Mouse (Mus musculus): ENCODE data around the gene Zfp706. TPM values are rescaled to one million over a fixed set of nuclear protein-coding genes. Genes with fewer than 3 reads are reported as not detected.
"Not testable (repeated sequence)": the region's sequence is repeated elsewhere in the genome, so short reads cannot be mapped to it uniquely, and the experiment has no call there.

Zfp706 gene
- polyA plus RNA-seq, 1 experiment from 2014 or later: 414 TPM

DNA sequence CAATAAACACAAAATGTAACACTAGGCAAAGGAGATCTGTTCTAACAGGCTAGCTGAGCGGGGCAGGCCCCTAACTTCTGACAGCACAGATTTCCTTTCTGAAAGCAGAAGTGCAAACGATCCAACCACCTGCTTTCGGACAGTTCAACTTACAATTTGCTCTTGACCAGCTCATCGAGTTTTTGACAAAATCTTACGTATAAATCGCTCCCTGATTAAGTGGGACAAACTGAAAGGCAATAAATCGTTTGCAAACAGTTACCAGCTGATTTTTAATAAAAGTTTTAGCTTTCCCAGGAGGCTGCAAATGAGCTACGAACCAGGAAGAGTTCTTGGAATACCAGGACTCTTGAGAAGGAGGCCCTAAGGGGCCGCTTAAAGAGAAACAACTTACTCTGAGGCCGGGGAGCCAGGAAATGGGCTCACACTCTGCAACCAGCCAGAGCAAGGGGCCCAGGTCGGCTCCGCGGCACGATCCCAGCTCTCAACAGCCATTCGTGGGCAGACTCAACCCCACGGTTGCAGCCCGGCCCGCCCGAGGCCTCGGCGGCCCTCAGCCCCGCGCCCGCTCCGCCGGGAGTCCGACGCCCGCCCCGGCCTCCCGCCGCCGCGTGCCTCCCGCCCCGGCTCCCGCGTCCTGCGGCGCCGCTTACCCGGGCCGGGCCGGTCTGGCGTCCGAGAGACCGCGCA is 953 bp downstream of the Zfp706 start:
- Histone ChIP-seq H3K4me3 (peak overlapping the region; percentile 67), H3K27ac (peak overlapping the region; percentile 93), H3K4me1 (peaks cover 30% of the 10 kb centered on the region), H3K4me2 (peak overlapping the region; percentile 60), H3K9me3 (no peaks in the 10 kb centered on the region), H3K36me3 (replicated peaks) (0 out of 2 replicates have a peak, but pooled peaks cover 4% of the 10 kb centered on the region), H3K9ac (peak overlapping the region; percentile 80), H3K27me3 (replicated peaks) (no peaks in the 10 kb centered on the region)
- under 1% methylated on average over 46 of the region's 48 CpGs for WGBS
- ATAC-seq (replicated peaks): no peak

DNA sequence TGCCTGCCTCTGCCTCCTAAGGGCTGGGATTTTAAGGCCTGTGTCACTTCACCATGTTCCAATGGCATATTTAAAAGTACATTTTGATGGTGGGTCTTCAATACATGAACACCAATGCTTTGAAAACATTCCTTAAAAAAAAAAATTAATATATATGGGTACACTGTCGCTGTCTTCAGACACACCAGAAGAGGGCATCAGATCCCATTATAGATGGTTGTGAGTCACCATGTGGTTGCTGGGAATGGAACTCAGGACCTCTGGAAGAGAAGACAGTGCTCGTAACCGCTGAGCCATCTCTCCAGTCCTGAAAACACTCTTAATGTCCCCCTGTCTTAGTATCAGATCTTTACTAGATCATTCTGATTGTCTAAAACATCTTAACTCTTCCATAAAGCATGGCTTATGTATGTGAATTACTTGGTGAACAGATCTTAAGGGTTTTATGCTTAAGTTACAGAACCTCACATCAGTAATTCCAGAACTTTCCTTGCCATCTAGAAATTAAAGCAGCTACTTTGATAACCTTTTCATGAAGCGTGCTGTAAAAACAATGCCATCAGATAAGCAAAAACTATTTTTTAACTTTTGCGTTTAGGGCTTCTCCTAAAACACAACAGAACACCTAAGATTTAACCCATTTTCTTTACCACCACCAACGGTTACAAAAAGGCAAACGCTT is 1.6 kb downstream of the Zfp706 start:
- Histone ChIP-seq H3K9ac (peak overlapping the region; percentile 80), H3K36me3 (replicated peaks) (0 out of 2 replicates have a peak, but pooled peaks cover 10% of the 10 kb centered on the region), H3K27me3 (replicated peaks) (no peaks in the 10 kb centered on the region), H3K4me1 (peaks cover 30% of the 10 kb centered on the region), H3K9me3 (no peaks in the 10 kb centered on the region), H3K27ac (peak overlapping the region; percentile 93), H3K4me2 (peak overlapping the region; percentile 60), H3K4me3 (peak overlapping the region; percentile 67)
- ATAC-seq (replicated peaks): no peak
- 41% methylated on average over 7 of the region's 7 CpGs for WGBS

DNA sequence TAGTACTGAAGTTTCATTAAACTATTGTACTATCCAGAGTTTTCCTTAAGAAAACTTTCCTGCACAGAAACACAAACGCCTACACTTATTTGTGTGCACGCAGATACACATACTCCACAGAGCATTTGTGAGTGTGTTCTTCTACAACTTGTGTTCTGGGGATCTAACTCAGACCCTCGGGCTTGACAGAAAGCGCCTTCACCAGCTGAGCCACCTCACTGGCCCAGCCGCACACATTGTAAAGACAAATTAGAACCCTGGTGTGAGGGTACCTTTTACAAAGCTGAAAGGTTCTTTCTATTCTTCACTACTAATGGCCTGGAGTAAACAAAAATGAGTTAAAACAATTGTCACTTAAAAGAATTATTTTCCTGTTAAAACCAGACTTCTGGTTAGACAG is 2.7 kb downstream of the Zfp706 start:
- Histone ChIP-seq H3K4me1 (peaks cover 30% of the 10 kb centered on the region), H3K4me3 (no peak overlapping the region), H3K27ac (no peak overlapping the region), H3K4me2 (peak overlapping the region; percentile 60), H3K9me3 (no peaks in the 10 kb centered on the region), H3K27me3 (replicated peaks) (no peaks in the 10 kb centered on the region), H3K36me3 (replicated peaks) (peaks cover 16% of the 10 kb centered on the region; the same call in 1 of the 2 replicates), H3K9ac (no peak overlapping the region)
- no peak for ATAC-seq (replicated peaks)
- WGBS: 74% methylated on average over 5 of the region's 5 CpGs

DNA sequence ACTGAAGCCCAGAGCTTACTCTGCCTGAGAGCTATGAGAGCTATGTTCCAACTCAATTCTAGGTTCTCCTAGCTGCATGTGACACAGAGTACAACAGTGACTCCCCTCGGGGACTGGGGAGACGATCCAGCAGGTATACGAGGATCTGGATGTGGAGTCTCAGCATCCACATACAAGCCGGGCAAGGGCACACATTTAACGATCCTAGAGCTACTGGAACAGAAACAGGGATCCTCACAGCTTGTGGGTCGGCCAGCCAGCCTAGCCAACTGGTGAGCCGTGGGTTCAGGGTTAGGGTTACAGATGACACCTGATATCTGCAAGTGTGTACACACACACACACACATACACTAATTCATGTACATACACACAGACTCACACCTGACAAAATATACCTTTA is 5.3 kb downstream of the Zfp706 start:
- 95% methylated on average over 7 of the region's 7 CpGs for WGBS
- H3K36me3 ChIP-seq (replicated peaks): peaks cover 29% of the 10 kb centered on the region
- peaks cover 22% of the 10 kb centered on the region for H3K4me1 ChIP-seq

DNA sequence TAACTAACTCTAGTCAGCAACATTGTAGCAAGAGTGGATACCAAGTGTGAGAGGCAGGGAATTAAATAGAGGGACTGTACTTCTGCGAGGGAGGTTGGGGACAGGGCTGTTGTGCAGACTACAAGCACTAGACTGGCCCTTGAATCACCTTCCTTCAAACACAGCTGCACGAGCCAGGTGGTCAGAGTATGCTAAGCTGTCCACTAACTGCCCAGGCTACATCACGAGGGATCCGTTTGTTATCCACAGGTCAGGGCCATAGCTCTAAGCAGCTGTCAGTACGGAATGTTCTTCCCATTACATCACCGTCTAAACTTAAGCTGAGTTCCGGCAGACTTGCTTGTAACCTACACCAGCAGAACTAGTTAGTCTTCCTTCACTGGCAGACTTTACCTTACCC is 8.0 kb downstream of the Zfp706 start:
- H3K36me3 ChIP-seq (replicated peaks): peaks cover 31% of the 10 kb centered on the region
- WGBS: 94% methylated on average over 7 of the region's 7 CpGs
- not testable (repeated sequence) for H3K27me3 ChIP-seq (replicated peaks); ATAC-seq (replicated peaks); H3K4me3 ChIP-seq; H3K4me1 ChIP-seq; H3K4me2 ChIP-seq; H3K9me3 ChIP-seq; H3K9ac ChIP-seq; H3K27ac ChIP-seq

More for the DNA sequence above, 5.3 kb downstream of the Zfp706 start:
- no peaks in the 10 kb centered on the region for H3K9me3 ChIP-seq
- no peak overlapping the region for H3K4me2 ChIP-seq
- H3K9ac ChIP-seq: no peak overlapping the region
- no peaks in the 10 kb centered on the region for H3K27me3 ChIP-seq (replicated peaks)
- no peak for ATAC-seq (replicated peaks)
- H3K27ac ChIP-seq: no peak overlapping the region
- H3K4me3 ChIP-seq: no peak overlapping the region

DNA sequence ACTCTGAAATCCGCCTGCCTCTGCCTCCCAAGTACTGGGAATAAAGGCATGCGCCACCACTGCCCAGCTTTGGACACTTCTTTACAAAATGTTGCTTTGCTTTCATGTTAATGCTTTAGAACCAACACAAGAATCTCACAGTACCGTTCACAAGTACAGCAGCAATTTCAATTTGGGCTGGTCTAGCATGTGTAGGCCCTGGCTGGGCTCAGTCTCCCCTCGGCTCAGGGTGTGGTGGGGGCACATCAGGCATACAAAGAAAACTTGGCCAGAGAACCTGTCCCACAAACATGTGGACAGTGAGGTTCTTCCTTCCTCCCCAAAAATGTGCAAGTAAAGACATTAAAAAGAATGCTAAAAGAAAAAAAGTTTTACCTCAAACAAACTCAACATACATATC is 12.4 kb downstream of the Zfp706 start:
- ATAC-seq (replicated peaks): no peak
- H3K36me3 ChIP-seq (replicated peaks): peaks cover 16% of the 10 kb centered on the region
- WGBS: 91% methylated on average over 4 of the region's 4 CpGs
- H3K9ac ChIP-seq: no peak overlapping the region
- no peak overlapping the region for H3K27ac ChIP-seq
- no peak overlapping the region for H3K4me3 ChIP-seq
- H3K9me3 ChIP-seq: no peaks in the 10 kb centered on the region
- H3K4me2 ChIP-seq: no peak overlapping the region
- H3K4me1 ChIP-seq: no peaks in the 10 kb centered on the region
- H3K27me3 ChIP-seq (replicated peaks): no peaks in the 10 kb centered on the region

DNA sequence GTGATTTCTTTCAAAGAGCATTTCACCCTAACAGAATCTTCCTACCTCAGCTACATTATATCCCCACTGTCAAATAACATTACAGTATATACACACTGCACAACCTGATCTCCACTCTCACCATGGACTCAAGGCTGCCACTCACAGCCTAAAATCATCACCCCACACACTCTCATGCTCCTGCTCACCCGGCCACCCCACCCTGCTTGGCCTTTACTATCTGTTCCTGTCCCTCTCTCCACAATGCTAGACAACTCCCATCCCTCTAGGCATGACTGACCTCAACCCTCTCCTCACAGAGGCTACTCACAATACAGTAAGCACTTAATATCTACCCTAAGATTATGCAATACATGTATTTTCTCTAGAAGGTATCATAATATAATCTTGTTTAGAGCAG is 12.9 kb downstream of the Zfp706 start:
- no peak for ATAC-seq (replicated peaks)
- no peak overlapping the region for H3K9ac ChIP-seq
- peaks cover 15% of the 10 kb centered on the region for H3K36me3 ChIP-seq (replicated peaks)
- no peaks in the 10 kb centered on the region for H3K27me3 ChIP-seq (replicated peaks)
- H3K4me3 ChIP-seq: no peak overlapping the region
- H3K4me2 ChIP-seq: no peak overlapping the region
- H3K27ac ChIP-seq: no peak overlapping the region
- H3K4me1 ChIP-seq: no peaks in the 10 kb centered on the region
- H3K9me3 ChIP-seq: no peaks in the 10 kb centered on the region
- WGBS: 80% methylated on average over 1 of the region's 1 CpGs

DNA sequence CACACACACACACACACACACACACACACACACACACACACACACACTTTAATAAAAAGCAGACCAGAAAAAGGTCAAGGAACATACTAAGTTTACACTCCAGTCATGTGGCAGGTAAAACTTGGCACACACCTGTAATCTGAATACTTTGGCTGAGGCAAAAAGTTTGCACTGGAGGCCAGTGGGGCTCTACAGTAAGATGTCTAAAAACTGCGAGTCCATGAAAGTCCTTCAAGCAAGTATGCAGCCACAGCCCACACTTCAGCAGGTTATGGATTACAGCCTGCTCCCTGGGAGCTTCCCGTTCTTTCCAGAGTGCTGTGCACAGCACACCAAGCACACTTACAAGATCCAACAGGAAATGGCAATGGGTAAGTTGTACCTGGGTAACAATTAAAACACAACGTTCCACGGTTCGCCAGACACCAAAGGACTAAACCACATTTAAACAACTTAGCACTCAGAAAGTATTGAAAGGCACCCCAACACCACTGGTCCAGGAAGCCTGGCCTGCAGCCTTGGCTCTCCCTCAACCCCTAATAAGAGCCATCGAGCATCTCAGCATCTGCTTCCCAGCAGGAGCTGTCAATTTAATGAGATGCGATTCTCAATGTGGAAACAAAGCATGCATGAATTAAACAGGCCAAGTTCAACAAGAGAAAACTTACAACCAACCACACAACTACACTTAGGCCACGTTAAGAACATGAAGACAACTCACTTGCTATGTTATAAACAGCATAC is 14.0 kb downstream of the Zfp706 start:
- WGBS: 51% methylated on average over 8 of the region's 8 CpGs
- Histone ChIP-seq H3K9me3 (no peaks in the 10 kb centered on the region), H3K4me3 (no peak overlapping the region), H3K4me2 (no peak overlapping the region), H3K36me3 (replicated peaks) (peaks cover 11% of the 10 kb centered on the region), H3K9ac (no peak overlapping the region), H3K27ac (no peak overlapping the region), H3K4me1 (no peaks in the 10 kb centered on the region), H3K27me3 (replicated peaks) (no peaks in the 10 kb centered on the region)
- no peak for ATAC-seq (replicated peaks)

DNA sequence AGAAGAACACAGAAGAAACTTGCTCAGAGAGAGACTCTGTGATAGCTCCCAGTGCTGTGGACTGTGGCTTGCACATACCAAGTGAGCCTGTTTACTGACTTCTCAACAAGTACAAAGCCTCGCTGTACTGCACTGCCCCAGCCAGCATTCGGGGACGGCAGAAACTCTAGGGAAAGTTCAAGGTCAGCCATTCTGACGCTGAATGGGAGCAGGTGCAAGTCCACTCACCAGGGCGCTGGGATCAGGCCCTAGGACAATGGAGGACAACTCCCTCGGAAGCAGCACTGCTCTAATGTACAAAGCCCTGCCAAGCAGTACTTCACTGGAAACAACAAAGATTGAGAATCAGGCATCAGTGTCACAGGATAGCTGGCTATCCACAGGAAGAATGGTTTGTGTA is 16.2 kb downstream of the Zfp706 start:
- Histone ChIP-seq H3K9ac (no peak overlapping the region), H3K36me3 (replicated peaks) (no peaks in the 10 kb centered on the region), H3K27me3 (replicated peaks) (no peaks in the 10 kb centered on the region), H3K4me3 (no peak overlapping the region), H3K9me3 (no peaks in the 10 kb centered on the region), H3K4me1 (no peaks in the 10 kb centered on the region), H3K4me2 (no peak overlapping the region), H3K27ac (no peak overlapping the region)
- ATAC-seq (replicated peaks): no peak
- 19% methylated on average over 6 of the region's 6 CpGs for WGBS

DNA sequence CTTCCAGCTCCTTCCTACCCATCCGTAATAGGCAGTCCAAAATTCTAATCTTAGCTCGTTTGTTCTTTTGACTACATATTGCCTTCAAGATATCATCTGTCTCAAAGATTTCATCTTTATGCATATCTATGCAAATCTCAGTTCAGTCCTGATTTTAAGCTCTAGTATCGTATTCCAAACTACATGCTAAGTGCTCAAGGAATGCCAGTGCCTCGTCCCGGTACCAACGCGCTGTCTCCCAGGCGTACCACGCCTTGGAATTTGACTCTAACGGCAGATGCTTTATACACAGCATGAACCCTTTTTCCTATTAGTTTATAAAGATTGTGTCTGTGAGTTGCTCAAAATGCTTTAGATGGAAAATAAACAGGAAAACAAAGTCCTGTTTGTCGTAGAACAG is 17.7 kb downstream of the Zfp706 start:
- Histone ChIP-seq H3K36me3 (replicated peaks) (no peaks in the 10 kb centered on the region), H3K27ac (no peak overlapping the region), H3K4me1 (no peaks in the 10 kb centered on the region), H3K9ac (no peak overlapping the region), H3K9me3 (no peaks in the 10 kb centered on the region), H3K4me2 (no peak overlapping the region), H3K4me3 (no peak overlapping the region), H3K27me3 (replicated peaks) (no peaks in the 10 kb centered on the region)
- 81% methylated on average over 11 of the region's 11 CpGs for WGBS
- no peak for ATAC-seq (replicated peaks)

DNA sequence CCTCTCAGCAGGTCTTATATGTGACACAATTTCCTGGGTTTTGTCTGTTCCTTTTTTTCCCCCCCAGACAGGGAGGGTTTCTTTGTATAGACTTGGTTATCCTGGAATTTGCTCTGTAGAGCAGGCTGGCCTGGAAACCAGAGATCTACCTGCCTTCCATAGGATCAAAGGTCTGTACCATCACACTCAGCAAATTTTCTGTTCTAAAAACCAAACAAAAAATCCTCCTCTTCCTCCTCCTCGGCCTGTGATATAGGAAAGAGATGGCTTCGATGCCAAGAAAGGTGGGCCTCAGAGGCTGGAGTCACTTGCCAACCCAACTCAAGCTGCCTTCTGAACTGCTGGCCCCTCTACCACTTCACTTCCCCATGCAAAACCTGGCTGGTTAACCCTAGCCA is 18.9 kb downstream of the Zfp706 start:
- Histone ChIP-seq H3K9me3 (no peaks in the 10 kb centered on the region), H3K36me3 (replicated peaks) (no peaks in the 10 kb centered on the region), H3K9ac (no peak overlapping the region), H3K4me2 (no peak overlapping the region), H3K27ac (no peak overlapping the region), H3K4me1 (no peaks in the 10 kb centered on the region), H3K27me3 (replicated peaks) (no peaks in the 10 kb centered on the region), H3K4me3 (no peak overlapping the region)
- WGBS: 100% methylated on average over 2 of the region's 2 CpGs
- ATAC-seq (replicated peaks): no peak

DNA sequence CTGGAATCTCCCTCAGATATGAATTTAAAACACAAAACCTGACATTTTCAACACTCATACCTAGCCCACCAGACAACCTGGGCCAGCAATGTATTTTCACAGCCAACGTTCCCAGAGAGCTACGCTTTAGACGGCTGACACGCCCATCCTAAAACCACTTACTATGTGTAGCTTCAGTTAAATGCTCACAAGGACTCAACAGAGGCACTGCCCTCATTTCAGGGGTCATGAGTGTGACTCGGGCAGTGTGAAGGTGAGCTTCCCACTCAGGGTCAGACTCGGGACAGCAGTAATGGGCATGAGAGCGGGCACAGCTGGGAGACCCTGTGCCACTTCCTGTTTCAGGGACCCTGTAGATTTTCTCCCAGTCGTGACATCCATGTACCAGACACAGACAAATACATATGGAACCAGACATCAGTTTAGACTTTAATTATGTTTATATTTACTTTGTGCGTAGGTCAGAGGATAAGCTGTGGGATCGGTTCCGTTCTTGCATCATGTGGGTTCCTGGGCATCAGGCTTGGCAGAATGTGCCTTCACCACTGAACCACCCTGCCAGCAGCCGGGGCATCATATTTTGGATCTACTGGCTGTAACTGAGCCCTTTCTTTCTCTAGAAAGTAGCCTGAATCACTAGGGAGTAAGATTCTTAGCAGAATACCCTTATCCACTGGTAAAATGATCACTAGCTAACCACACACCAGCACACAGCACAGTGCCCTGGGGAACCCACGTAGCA is 19.4 kb downstream of the Zfp706 start:
- Histone ChIP-seq H3K27ac (no peak overlapping the region), H3K27me3 (replicated peaks) (no peaks in the 10 kb centered on the region), H3K9me3 (no peaks in the 10 kb centered on the region), H3K36me3 (replicated peaks) (no peaks in the 10 kb centered on the region), H3K4me2 (no peak overlapping the region), H3K4me1 (0 out of 2 replicates have a peak, but pooled peaks cover 2% of the 10 kb centered on the region), H3K9ac (no peak overlapping the region), H3K4me3 (no peak overlapping the region)
- 88% methylated on average over 13 of the region's 13 CpGs for WGBS
- ATAC-seq (replicated peaks): no peak
